Mouse (Mus musculus) heart, adult 9 months (tissue): ENCODE measurements around the gene Fam3c.
A peak's percentile ranks its signal among the peaks of the same experiment; 100 is the strongest.

ENCODE experiments used
- DNase-seq, 2 experiments: peaks; one replicate each; pipeline ENCODE4 v3.0.0; 2022; ENCODE audit warnings: low spot score in 2 of 2

The Fam3c gene

DNA sequence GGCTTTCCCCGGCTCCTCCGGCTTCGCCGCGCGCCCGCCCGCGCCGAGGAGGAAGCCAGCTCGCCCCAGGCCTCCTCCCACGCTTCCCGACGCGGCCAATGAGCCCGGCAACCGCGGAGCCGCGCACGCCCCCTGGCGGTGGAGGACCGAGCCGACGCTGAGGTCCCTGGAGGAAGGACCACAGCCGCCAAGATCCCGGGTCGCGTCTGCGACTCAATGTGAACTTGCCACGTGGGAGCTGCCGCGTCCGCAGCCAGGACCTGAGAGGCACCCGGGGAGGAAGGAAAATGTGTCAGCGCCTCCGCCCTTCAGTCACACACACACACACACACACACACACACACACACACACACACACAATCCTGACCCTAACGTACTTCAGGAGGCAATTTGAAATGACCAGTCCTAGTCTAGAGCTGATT is at the start of gene Fam3c:
TSS of gene Fam3c (minus strand) at position 158 of the 422 bp plus-strand sequence.
- DNase-seq, result peak; percentile 94 to 95

DNA sequence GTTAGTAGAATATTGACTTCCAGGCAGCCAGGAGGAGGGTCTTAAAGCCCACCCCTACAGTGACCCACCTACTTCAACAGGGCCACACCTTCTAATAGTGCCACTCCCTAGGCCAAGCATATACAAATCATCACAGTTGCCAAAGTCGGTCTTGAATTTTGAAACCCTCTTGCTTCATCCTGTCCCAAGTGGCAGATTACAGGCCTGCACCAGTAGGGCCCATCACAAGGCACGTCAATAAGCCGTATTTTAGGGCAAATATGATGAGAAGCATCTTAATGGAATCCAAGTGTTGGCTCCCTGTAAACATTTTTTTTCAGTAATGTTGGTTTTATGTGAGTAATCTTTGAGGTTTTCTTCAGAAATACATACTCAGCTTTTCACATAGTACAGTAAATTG is 49.0 kb upstream of the Fam3c start:
- no peak for DNase-seq

DNA sequence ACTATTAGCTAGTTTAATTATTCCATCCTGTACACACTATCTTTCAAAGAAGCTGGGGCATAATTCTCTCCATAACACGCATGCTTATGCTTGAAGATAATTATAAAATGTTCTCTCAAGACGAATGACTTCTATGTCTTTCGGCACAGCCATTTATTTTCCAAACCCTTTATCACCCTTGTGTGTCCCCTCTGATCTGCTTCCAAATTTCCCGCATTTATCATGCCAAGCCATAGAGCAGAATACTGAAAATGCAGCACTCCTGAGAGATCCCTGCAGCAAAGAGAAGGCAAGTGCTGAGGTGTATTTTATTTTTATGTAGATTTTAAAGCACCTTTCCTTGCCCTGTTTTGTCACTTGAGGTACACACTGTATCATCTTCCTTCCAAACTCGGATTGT is 47.7 kb upstream of the Fam3c start:
- no peak for DNase-seq

DNA sequence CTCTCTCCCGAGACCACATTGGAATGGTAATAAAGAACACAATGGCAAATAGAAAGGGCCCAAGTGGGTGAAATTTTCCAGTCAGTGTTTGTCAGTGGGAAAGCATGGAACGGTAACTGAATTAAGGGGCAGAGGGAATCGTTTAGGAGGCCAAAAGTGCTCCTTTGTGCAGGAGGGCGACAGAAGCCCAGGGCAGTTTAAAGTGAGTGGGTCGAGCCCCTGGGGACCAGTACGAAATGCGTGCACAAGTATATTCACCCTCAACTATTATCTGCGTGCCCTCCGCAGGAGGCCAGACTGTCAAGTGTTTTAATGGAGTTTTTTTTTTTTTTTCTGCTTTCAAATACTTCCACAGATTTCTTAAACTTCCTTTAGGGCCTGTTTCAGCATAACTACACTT is 47.3 kb upstream of the Fam3c start:
- no peak for DNase-seq

DNA sequence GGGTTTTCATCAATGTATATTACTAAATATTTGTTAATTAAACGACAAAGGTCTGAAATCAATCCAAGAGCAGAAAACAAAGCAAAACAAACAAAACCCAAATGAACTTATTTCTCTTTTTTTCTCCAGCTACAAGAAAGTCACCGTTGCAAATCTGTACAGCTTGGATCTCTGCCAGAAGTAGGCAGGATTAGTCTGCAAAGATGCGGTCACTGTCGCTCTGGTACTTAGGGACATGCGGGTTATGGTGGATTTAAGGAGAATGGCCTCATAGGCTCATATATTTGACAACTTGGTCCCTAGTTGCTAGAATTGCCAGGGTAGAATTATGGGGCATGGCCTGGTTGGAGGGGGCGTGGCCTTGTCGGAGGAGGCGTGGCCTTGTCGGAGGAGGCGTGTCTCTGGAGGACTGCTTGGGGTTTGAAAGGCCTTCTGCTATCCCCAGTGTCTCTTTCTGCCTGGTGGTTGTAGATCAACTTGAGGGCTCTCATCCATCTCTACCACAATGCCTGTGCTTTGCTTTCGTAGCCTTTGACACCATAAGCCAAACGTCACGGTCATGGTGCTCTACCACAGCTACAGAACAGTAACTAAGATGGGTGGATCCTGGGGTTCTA is 46.6 kb upstream of the Fam3c start:
- no peak for DNase-seq

DNA sequence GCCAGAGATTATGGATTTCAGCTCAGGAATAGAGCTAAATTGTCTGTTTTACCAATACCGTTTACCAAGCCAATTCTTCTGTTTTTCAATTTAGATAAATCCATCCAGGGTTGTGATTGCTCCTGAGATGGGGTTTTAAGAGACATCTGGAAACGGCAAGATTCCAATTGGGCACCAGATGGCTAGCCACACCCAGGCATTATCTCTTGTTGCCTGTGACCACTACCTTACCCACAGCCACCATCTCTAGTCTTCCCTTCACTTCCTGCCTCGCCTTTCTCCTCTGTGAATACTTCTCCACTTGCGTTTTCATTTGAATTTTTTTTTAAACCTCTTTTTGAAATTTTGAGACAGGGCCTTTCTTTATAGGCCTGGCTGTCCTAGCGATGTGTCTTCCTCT is 46.0 kb upstream of the Fam3c start:
- no peak for DNase-seq

DNA sequence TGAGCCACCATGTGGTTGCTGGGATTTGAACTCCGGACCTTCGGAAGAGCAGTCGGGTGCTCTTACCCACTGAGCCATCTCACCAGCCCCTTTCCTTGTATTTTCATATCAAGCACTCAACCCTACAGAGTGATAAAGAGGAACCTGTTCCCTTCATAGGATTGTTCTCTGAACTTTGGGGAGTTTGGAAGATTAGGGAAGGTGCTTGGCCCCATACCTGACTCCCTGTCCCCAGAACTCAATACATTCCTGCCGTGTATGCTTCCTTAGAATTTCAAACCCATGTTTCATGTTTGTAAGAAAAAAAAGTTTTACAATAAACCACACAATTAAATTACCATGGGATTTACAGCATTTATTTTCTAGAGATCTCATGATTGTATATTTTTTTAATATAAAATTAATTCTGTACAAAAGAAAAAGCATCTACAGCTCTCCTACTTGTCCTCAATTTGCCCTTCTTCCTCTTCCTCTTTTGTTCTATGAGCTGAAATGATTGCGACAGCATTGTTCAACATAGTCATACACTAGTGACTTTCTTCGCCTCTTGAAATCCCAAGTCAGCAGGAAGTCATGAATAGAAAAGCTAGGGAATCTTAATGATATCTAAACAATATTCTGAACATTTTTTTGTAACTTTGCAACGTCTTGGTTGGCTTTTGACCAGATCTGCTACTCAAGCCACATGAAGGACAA is 42.2 kb upstream of the Fam3c start:
- no peak for DNase-seq

DNA sequence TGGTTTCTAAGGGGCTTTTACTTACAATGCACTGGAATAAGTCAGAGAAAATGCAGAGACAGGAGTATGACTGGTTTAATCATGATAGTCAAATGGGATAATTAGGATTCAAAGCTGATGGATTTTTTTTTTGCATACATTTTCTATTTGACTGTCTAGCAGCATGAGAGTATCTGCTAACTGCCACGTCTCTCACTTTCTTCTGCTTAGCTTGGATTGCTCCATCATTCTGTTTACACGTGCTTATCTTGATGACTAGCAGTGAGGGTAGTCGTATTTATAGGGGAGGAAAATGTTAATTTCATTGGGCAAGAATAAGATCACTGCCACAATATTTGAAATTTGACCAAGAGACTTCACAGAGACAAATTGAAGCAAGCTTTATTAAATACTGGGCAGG is 39.2 kb upstream of the Fam3c start:
- no peak for DNase-seq

DNA sequence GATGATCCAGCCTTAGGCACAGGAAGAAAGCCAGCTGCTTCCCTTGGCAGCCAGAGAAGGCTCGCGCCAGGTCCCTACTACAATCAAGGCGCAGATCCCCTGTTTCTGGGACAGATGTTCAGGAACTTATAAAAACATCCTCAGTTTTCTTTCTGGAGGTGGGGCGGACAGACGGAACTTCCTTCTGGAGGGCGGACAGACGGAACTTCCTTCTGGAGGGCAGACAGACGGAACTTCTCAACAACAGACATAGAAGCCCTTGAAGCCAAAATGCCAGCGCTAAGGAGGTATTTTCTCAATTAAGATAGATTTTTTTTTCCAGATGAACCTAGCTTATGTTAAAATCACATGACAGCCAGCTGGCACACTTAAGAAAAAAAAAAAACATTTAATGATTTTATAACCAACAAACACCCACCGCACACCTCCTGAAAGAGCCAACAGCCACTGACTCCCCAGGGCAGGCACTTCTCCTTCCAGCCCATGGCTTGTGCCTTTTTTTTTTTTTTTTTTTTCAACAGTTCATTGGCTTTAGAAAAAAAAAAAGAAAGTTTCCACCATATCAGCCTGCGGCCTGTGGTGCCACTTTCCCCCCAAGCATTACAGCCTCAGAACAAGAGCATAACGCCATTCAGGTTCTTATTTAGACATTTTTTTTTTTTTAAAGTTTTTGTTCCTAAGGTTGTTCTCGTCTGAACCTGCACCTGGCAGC is 34.8 kb upstream of the Fam3c start:
- DNase-seq, result peak in 1 of 2 experiments; percentile 9

DNA sequence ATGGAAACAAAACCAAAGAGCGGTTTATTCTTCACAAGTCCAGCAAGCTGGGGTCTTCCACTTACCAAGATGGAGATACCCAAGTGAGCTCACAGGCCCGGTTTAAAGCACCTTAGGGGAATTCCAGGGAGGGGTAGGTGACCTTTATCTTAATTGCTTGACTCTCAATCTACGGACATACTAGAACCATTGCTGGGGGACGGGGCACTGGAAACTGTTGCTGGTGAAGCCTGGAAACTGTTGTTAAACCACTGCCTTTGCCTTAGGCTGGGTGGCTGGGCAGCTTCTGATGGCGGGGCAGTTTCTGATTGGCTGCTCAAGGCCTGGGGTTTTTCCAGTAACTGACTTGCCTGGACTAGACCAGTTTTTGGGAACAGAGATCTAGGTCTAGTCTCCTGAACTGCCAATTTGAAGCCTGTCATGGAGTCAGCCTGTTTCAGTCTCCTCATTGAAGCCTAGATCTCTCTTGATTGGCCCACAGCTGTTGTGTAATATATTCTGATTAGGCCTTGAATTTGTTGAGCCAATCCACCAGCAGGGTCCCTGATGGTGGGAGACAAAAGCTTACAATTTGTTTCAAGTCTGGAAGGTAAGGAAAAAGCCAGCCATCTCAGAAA is 29.3 kb upstream of the Fam3c start:
- DNase-seq, result no peak

DNA sequence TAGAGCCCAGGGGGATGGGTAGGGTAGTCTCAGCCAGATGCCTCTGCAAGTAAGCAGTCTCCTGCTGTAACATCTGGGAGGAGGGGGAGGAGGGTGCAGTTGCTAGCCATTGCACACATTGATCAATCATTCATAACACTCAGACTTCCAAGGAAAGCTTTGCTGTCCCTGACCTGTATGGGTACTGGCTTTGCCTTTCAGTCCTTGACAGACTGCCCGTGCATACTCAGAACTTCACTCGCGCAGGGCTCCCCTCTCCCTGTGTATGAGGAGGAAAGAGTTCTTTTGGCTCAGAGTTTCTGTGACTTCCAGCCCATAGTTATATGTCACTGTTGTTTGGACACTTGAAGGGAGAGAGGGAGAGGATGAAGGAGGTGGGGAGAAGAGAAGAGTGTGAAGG is 24.2 kb upstream of the Fam3c start:
- DNase-seq, result no peak

DNA sequence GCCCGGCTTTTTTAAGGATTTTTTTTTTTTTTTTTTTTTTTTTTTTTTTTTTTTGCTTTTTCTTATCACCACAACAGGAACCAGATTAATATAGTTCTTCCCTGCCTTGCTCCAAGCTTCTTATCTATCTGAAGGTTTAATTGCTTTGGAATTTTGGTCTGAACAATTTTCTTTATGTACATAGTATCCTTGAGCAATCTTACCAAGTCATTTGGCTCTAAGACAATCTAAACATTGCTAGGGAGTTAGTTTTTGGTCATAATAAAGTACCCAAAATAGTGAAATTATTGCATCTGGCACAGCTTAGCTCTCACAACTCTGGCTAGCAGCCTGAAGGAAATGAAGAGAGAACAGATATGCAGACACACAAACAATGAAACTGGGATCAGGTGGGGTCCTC is 23.8 kb upstream of the Fam3c start:
- no peak for DNase-seq

DNA sequence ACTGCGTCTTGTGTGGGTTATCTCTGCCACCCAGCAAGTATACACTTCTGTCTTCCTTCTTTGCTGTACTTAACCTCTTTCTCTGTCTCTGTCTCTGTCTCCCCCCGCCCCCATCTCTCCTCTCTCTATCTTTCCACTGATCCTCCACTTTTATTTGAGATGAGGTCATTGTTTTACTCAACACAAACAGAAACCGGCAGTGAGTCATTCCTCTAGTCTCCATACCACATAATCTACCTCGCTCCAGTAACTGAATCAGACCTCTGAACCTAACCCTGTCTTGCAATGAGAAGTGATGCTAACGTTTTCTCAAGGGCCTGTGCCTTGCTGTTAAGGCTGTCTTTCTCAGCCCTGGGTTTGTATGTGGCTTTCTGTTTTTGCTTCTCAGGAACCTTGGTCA is 22.4 kb upstream of the Fam3c start:
- no peak for DNase-seq

DNA sequence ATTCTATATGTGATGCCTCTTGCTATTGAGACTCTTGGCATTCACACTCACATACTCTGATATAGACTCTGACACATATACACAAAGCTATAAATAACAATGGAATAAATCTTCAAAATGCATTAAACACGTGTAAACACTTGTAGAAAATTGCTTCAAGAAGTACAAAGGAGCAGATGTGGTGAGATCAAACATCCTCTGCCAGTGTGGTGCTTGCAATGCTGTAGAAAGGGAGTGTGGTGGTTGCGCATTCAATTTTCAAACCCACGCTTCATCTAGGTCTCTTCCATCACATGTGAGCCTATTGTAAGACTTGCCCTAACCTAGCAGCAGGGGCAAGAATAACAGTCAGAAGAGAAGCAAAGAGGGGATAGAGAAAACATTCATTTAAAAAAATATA is 18.7 kb upstream of the Fam3c start:
- no peak for DNase-seq

DNA sequence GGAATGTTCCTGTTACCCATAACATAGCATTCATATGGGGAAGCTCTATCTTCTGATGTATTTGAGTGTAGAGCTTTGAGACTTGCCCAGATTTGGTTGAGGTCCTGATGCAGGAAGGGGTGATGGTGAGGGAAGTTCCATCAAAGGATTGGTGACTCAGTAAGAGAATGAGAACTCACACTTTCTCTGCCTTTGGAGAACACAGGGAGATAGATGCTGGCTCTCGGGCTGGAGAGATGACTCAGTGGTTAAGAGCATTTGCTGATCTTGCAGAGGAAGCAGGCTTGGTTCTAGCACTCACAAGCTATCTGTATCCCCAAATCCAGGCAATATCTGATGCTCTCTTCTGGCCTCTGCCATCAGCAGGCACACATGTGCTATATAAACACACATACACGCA is 17.4 kb upstream of the Fam3c start:
- no peak for DNase-seq

DNA sequence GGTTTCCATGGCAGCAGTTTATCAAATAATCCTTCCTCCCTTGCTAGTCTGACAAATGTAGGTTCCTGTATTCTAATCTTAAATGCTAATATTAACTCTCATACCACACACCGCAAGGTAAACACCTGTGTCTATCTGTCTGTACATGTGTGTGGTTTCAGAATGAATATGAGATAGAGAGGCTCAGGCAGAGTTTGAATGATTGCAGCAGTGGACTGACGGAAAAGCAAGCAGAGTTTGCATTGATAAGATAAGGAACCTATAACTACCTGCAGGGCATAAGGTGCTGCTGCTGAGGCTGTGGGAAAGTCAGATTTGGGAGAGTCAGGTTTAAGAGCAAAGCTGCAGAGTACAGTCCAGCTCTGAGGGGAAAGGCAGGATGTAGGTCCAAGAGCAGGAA is 10.9 kb upstream of the Fam3c start:
- no peak for DNase-seq

DNA sequence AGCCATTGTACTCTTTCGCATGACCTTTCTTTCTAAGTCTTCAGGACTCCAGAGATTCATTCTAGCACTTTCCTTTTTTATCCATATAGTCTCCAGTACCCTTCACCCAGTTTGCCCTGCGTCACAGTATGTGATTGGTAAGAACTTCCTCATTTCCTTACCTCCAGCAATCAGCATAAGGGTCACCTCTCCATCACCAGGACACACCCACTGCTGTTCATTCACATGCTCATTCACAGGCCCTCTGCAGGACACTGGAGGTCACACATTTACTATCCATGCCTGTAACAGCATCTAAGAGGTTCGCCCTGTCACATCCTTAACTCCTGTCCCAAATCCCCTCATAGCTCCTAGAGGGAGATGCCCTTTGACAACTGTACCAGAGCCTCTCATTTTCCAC is 7.5 kb upstream of the Fam3c start:
- no peak for DNase-seq

DNA sequence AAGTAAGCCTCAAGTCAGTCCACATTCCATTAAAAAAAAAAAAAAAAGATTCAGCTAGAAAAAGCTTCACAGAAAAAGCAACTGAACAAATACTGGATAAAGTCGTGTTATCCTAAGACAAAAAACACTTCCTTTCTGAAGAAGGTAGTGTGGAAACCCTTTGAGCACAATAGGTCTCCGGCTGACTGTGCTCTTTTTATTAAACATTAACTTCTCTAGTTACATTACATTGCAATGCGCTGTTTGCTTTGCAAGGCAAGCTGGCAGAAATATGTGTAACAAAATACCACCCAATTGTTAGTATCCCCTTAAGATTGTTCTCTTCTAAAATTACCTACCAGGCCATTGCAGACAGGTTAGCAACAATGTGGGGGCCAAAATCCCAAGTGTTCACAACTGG is 5.9 kb upstream of the Fam3c start:
- no peak for DNase-seq

DNA sequence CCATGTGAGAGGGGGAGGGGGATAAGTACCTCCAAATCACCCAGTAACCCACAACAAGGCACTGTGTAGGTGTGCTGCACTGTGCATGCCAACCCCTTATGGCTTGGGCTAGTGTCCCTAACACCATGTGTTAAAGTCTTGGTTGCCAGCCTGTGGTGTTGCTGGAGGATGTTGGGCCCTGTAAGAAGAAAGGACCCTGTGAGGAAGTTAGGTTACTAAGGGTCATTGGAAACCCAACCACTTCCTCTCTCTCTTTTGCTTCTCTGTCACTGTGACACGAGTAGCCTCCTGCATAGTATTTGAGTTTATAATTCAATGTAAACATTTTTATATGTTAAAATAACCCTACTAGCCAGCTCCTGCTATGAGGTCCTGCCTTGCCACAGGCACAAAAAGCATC is 3.0 kb upstream of the Fam3c start:
- DNase-seq, result no peak

DNA sequence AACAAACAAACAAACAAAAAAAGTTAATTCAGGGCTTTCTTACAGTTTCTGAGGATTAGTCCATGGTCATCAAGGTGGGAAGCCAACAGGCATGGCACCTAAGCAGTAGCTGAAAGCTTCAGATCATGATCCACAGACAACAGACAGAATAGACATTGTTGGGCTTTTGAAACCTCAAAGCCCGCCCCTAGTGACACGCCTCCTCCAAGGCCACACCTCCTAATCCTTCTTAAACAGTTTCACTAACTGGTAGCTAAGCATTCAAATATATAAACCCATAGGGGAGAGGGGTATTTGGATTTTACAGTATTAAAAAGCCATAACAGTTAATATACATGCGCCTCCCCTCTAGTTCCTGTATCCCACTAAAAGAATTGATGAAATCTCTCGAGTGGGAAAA is 1.3 kb upstream of the Fam3c start:
- no peak for DNase-seq

DNA sequence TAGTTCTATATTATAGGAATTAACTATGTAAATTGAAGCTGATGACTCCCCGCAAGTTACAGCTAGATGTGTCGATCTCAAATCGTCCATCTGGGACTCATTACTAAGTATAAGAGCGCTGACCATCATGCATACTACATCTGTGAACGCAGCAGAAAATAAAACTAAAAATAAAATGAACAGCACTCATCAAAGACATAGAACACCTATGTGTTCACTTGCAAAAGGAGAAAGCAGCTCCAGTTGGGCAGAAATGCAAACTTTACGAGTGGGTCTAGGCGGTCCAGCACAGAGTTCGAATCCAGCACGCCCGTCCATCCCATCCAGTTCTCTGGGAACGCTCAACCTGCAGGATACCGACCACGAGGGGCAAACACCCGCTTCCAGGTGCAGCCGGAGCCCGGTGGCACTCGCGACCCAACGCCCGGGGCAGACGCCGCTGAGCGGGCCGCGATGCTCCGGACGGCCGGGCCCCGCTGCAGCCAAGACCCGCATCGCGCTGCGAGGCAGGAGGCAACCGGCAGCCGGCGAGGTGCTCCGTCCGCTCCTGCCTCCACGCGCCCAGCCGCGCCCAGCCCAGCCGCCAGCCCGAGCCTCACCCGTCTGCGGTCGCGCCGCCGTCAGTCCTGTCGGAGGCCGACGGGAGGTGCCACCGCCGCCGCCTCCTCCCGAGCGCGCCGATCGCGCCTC is 502 bp downstream of the Fam3c start:
- peak in 1 of 2 experiments; percentile 16 for DNase-seq

DNA sequence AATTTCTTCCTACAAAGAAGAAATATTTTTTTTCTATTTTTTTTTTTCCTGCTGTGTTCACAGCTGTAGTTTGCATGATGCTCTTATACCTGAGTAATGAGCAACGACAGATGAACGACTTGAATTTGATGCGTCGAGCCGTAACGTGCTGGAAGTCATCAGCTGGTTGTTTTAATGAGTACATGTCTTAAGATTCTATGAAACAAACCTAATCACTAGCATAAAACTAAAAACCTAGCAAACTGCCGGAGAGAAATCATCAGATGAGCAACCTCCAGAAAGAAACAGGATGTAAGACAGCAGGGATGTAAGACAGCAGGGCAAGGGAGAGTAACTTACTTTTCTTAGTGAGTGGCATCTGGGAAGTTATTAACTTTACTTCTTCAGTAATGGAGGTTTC is 1.4 kb downstream of the Fam3c start:
- DNase-seq, result no peak
